Mouse (Mus musculus) limb, embryonic 10.5 days (tissue): ENCODE data around the gene Rasgef1b. TPM values are rescaled to one million over a fixed set of nuclear protein-coding genes. Genes with fewer than 3 reads are reported as not detected.
A peak's percentile ranks its signal among the peaks of the same experiment; 100 is the strongest.

ENCODE experiments used
- DNase-seq: peaks from one replicate; pipeline ENCODE4 v3.0.0-alpha.2; 2017; ENCODE audit warnings: low spot score
- H3K27ac ChIP-seq: fragments of 300-500 bp; sonication (generic); 2 replicates; pipeline ENCODE4 v1.5.1; 2016; ENCODE audit warnings: mild to moderate bottlenecking
- H3K27me3 ChIP-seq: fragments of 300-500 bp; sonication (generic); 2 replicates; pipeline ENCODE4 v1.6.1; 2016; ENCODE audit warnings: low read depth, mild to moderate bottlenecking; ENCODE audit not compliant: poor library complexity, severe bottlenecking
- H3K36me3 ChIP-seq: fragments of 300-500 bp; sonication (generic); 2 replicates; pipeline ENCODE4 v1.6.1; 2016; ENCODE audit warnings: mild to moderate bottlenecking, moderate library complexity
- H3K4me1 ChIP-seq: fragments of 300-500 bp; sonication (generic); 2 replicates; pipeline ENCODE4 v1.6.1; 2016
- H3K4me3 ChIP-seq: fragments of 300-500 bp; sonication (generic); 2 replicates; pipeline ENCODE4 v1.5.1; 2016; ENCODE audit warnings: mild to moderate bottlenecking, moderate library complexity
- H3K9me3 ChIP-seq: fragments of 300-500 bp; sonication (generic); replicated peaks from 2 replicates; pipeline ENCODE4 v1.6.1; 2016; ENCODE audit warnings: mild to moderate bottlenecking
- WGBS: fragments of 180-500 bp; shearing (Covaris S2); methylation state at CpG from one replicate; pipeline ENCODE4 v1.1.7; 2016; 5-methylcytosine and 5-hydroxymethylcytosine counted together
- polyA plus RNA-seq: library from polyadenylated mRNA; unstranded; fragments of >200 nt; fragmentation: Nextera tagmentation; extraction: Ambion mirVana; gene quantifications from 2 replicates; pipeline ENCODE4 v1.2.1, GENCODE M21; 2016

Gene Rasgef1b
- polyA plus RNA-seq, 1 experiment from 2014 or later: 32.5 TPM

GRCm38 (mm10) chr5:99258003-99258500 lies 470.8 kb downstream of the Rasgef1b start:
- WGBS: 70% methylated on average over 4 of the region's 4 CpGs
- Histone ChIP-seq H3K4me1 (peaks cover 17% of the 10 kb centered on the region), H3K36me3 (no peaks in the 10 kb centered on the region), H3K27me3 (peaks cover 9% of the 10 kb centered on the region; the same call in 1 of the 2 replicates), H3K9me3 (no peaks in the 10 kb centered on the region), H3K27ac (no peak overlapping the region), H3K4me3 (no peak overlapping the region)
- DNase-seq: no peak

GRCm38 (mm10) chr5:99252203-99253135 lies 476.4 kb downstream of the Rasgef1b start:
- peaks cover 49% of the 10 kb centered on the region for H3K4me1 ChIP-seq
- WGBS: 0% methylated on average over 77 of the region's 78 CpGs
- peak; percentile 97 for DNase-seq
- H3K27me3 ChIP-seq: peaks cover 9% of the 10 kb centered on the region; the same call in 1 of the 2 replicates
- peak overlapping the region; percentile 93 for H3K27ac ChIP-seq
- peak overlapping the region; percentile 94 for H3K4me3 ChIP-seq
- H3K9me3 ChIP-seq: no peaks in the 10 kb centered on the region
- H3K36me3 ChIP-seq: no peaks in the 10 kb centered on the region

GRCm38 (mm10) chr5:99251379-99252202 lies 477.3 kb downstream of the Rasgef1b start:
- Histone ChIP-seq H3K9me3 (no peaks in the 10 kb centered on the region), H3K4me3 (peak overlapping the region; percentile 94), H3K27me3 (peaks cover 9% of the 10 kb centered on the region; the same call in 1 of the 2 replicates), H3K27ac (peak overlapping the region; percentile 93), H3K36me3 (no peaks in the 10 kb centered on the region), H3K4me1 (peaks cover 58% of the 10 kb centered on the region)
- 12% methylated on average over 34 of the region's 34 CpGs for WGBS
- DNase-seq: peak; percentile 51

GRCm38 (mm10) chr5:99250820-99251219 lies 478.0 kb downstream of the Rasgef1b start:
- Histone ChIP-seq H3K27me3 (peaks cover 9% of the 10 kb centered on the region; the same call in 1 of the 2 replicates), H3K4me3 (peak overlapping the region; percentile 94), H3K4me1 (peaks cover 66% of the 10 kb centered on the region), H3K27ac (peak overlapping the region; percentile 67), H3K9me3 (no peaks in the 10 kb centered on the region), H3K36me3 (no peaks in the 10 kb centered on the region)
- DNase-seq: no peak
- WGBS: 36% methylated on average over 5 of the region's 5 CpGs

GRCm38 (mm10) chr5:99248501-99248900 lies 480.4 kb downstream of the Rasgef1b start:
- Histone ChIP-seq H3K27ac (no peak overlapping the region), H3K4me3 (peak overlapping the region; percentile 29; the same call in 1 of the 2 replicates), H3K36me3 (peaks cover 11% of the 10 kb centered on the region; the same call in 1 of the 2 replicates), H3K9me3 (no peaks in the 10 kb centered on the region), H3K27me3 (peaks cover under 1% of the 10 kb centered on the region; the same call in 1 of the 2 replicates), H3K4me1 (peaks cover 73% of the 10 kb centered on the region)
- WGBS: 5% methylated on average over 7 of the region's 7 CpGs
- peak; percentile 96 for DNase-seq

- 86% methylated on average over 6 of the region's 6 CpGs for WGBS
- peak overlapping the region; percentile 61 for H3K27ac ChIP-seq
- DNase-seq: no peak
- H3K4me1 ChIP-seq: peaks cover 74% of the 10 kb centered on the region
- H3K36me3 ChIP-seq: peaks cover 17% of the 10 kb centered on the region
- H3K9me3 ChIP-seq: no peaks in the 10 kb centered on the region
- no peak overlapping the region for H3K4me3 ChIP-seq
- H3K27me3 ChIP-seq: no peaks in the 10 kb centered on the region
Observed at GRCm38 (mm10) chr5:99247915-99248314, 480.9 kb downstream of the Rasgef1b start.

- no peak overlapping the region for H3K4me3 ChIP-seq
- H3K4me1 ChIP-seq: peaks cover 77% of the 10 kb centered on the region
- no peaks in the 10 kb centered on the region for H3K9me3 ChIP-seq
- peaks cover 21% of the 10 kb centered on the region for H3K36me3 ChIP-seq
- H3K27me3 ChIP-seq: no peaks in the 10 kb centered on the region
- WGBS: 74% methylated on average over 7 of the region's 7 CpGs
- peak overlapping the region; percentile 61 for H3K27ac ChIP-seq
- DNase-seq: no peak
Observed at GRCm38 (mm10) chr5:99247441-99247840, 481.4 kb downstream of the Rasgef1b start.

- Histone ChIP-seq H3K27me3 (no peaks in the 10 kb centered on the region), H3K27ac (no peak overlapping the region), H3K4me3 (no peak overlapping the region), H3K4me1 (peaks cover 81% of the 10 kb centered on the region), H3K9me3 (no peaks in the 10 kb centered on the region), H3K36me3 (peaks cover 26% of the 10 kb centered on the region)
- WGBS: 45% methylated on average over 6 of the region's 6 CpGs
- peak; percentile 38 for DNase-seq
Observed at GRCm38 (mm10) chr5:99246972-99247371, 481.9 kb downstream of the Rasgef1b start.

GRCm38 (mm10) chr5:99241988-99242740 lies 486.7 kb downstream of the Rasgef1b start:
- 0 out of 2 replicates have a peak overlapping the region, but pooled peaks have one; percentile 0 for H3K27ac ChIP-seq
- H3K27me3 ChIP-seq: no peaks in the 10 kb centered on the region
- H3K36me3 ChIP-seq: peaks cover 73% of the 10 kb centered on the region
- no peak for DNase-seq
- H3K9me3 ChIP-seq: no peaks in the 10 kb centered on the region
- peaks cover 62% of the 10 kb centered on the region for H3K4me1 ChIP-seq
- no peak overlapping the region for H3K4me3 ChIP-seq
- WGBS: 78% methylated on average over 11 of the region's 11 CpGs

GRCm38 (mm10) chr5:99240501-99240900 lies 488.4 kb downstream of the Rasgef1b start:
- H3K36me3 ChIP-seq: peaks cover 87% of the 10 kb centered on the region
- no peak overlapping the region for H3K27ac ChIP-seq
- no peak overlapping the region for H3K4me3 ChIP-seq
- DNase-seq: no peak
- H3K9me3 ChIP-seq: no peaks in the 10 kb centered on the region
- H3K4me1 ChIP-seq: peaks cover 51% of the 10 kb centered on the region
- no peaks in the 10 kb centered on the region for H3K27me3 ChIP-seq
- WGBS: 95% methylated on average over 6 of the region's 6 CpGs

- 94% methylated on average over 9 of the region's 9 CpGs for WGBS
Observed at GRCm38 (mm10) chr5:99239677-99240076, 489.2 kb downstream of the Rasgef1b start.

GRCm38 (mm10) chr5:99238150-99238549 lies 490.7 kb downstream of the Rasgef1b start:
- Histone ChIP-seq H3K4me3 (no peak overlapping the region), H3K4me1 (peaks cover 39% of the 10 kb centered on the region), H3K27ac (no peak overlapping the region), H3K9me3 (no peaks in the 10 kb centered on the region), H3K36me3 (peaks cover 98% of the 10 kb centered on the region), H3K27me3 (no peaks in the 10 kb centered on the region)
- 73% methylated on average over 4 of the region's 4 CpGs for WGBS
- no peak for DNase-seq

More at GRCm38 (mm10) chr5:99239677-99240076, 489.2 kb downstream of the Rasgef1b start:
- Histone ChIP-seq H3K4me1 (peaks cover 50% of the 10 kb centered on the region), H3K36me3 (peaks cover 92% of the 10 kb centered on the region), H3K4me3 (no peak overlapping the region), H3K27me3 (no peaks in the 10 kb centered on the region), H3K27ac (no peak overlapping the region), H3K9me3 (no peaks in the 10 kb centered on the region)
- no peak for DNase-seq
